Mouse (Mus musculus) thymus, adult 2 months (tissue): ENCODE measurements around the gene Per1. TPM values are rescaled to one million over a fixed set of nuclear protein-coding genes. Genes with fewer than 3 reads are reported as not detected.

Experiments used
- DNase-seq: peaks from one replicate; pipeline ENCODE4 v3.0.0; 2021
- H3K27ac ChIP-seq: fragments of 200-500 bp; 2 replicates; pipeline ENCODE4 v1.5.1; 2012; ENCODE audit warnings: low read length, control low read depth; ENCODE audit not compliant: control insufficient read depth, insufficient read depth
- H3K27me3 ChIP-seq: fragments of 200-500 bp; 2 replicates; pipeline ENCODE4 v1.6.1; 2012; ENCODE audit warnings: mild to moderate bottlenecking, low read length, moderate library complexity, mixed read lengths; ENCODE audit not compliant: control insufficient read depth, insufficient read depth
- H3K36me3 ChIP-seq: fragments of 200-500 bp; 2 replicates; pipeline ENCODE4 v1.6.1; 2012; ENCODE audit warnings: mild to moderate bottlenecking, low read length, moderate library complexity; ENCODE audit not compliant: control insufficient read depth, insufficient read depth
- H3K4me1 ChIP-seq: fragments of 200-500 bp; replicated peaks from 2 replicates; pipeline ENCODE4 v1.6.1; 2012; ENCODE audit warnings: low read length; ENCODE audit not compliant: control insufficient read depth, insufficient read depth
- H3K4me3 ChIP-seq: fragments of 200-500 bp; 2 replicates; pipeline ENCODE4 v1.5.1; 2012; ENCODE audit warnings: mild to moderate bottlenecking, low read length, control low read depth, moderate library complexity; ENCODE audit not compliant: control insufficient read depth, insufficient read depth
- CTCF ChIP-seq: fragments of 200-500 bp; IDR thresholded peaks from 2 replicates; pipeline ENCODE4 v1.5.1; 2012; ENCODE audit warnings: mild to moderate bottlenecking, control low read depth, low read length, moderate library complexity, borderline replicate concordance; ENCODE audit not compliant: control insufficient read depth, poor library complexity, insufficient read depth; ENCODE audit errors: extremely low read depth
- POLR2A ChIP-seq: fragments of 200-500 bp; IDR thresholded peaks from 2 replicates; pipeline ENCODE4 v1.6.1; 2012; ENCODE audit warnings: mild to moderate bottlenecking, low read length, control low read depth, moderate library complexity; ENCODE audit not compliant: control insufficient read depth, poor library complexity, insufficient read depth; ENCODE audit errors: extremely low read depth
- WGBS: fragments of 180-500 bp; shearing (Covaris S2); methylation state at CpG from one replicate; pipeline ENCODE4 v1.1.7; 2018; 5-methylcytosine and 5-hydroxymethylcytosine counted together
- polyA plus RNA-seq: library from polyadenylated mRNA; depleted of rRNA; stranded (reverse); fragments of >200 nt; gene quantifications from 2 replicates; pipeline ENCODE4 v1.2.3, GENCODE M21; 2012

The Per1 gene
- polyA plus RNA-seq, 1 experiment = 28.0 TPM

DNA sequence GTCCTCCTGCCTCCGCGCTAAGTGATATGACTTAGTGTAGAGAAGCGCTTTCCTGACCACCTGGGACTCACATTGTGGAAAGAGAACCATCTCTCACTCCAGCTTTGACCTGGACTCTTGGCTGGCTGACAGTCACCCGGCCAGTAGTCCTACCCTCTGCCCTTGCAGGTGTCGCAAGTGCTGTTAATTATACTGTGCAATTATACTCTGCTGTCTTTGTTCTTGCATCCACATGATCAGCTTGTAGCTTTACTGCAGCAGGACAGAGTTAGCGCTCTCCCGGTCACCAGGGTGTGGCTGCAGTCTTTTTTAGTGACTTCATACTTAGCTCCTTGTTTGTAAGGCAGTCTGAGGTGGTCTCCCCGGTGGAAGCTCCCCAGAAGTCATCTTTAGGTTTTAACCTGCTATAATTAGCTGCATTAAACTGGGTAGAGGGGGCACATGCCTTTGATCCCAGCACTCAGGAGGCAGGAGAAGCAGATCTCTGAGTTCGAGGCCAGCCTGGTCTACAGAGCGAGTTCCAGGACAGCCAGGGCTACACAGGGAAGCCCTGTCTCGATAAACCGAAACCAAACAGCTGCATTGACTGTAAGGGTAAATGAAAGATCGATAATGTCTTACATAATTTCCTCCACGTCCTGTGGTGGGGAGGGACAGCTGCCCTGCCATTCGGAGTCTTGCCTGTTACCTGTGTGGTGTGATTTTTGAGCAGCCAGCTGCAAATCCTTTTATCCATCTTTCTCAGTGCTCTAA lies 14.7 kb upstream of the Per1 start:
- no peak for DNase-seq
- no peak overlapping the region for H3K4me3 ChIP-seq
- no peaks in the 10 kb centered on the region for H3K27me3 ChIP-seq
- TF ChIP-seq CTCF (no peak), POLR2A (no peak)
- H3K4me1 ChIP-seq = peaks cover 4% of the 10 kb centered on the region; the same call in 1 of the 2 replicates
- H3K27ac ChIP-seq = no peak overlapping the region
- WGBS = 88% methylated on average over 15 of the region's 15 CpGs
- no peaks in the 10 kb centered on the region for H3K36me3 ChIP-seq

DNA sequence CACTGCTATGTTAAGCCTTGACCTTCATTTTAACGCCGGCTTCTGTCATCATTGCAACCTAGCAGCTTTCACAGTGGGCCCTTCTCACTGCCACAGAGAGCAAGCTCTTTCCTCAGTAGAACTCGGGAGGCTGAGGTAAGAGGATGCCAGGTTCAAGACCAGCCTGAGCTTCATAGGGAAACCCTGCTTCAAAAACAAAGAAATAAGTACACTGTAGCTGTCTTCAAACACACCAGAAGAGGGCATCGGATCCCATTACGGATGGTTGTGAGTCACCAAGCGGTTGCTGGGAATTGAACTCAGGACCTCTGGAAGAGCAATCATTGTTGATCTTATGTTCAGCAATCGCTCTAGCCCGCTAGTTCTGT lies 14.2 kb upstream of the Per1 start:
- peaks cover 4% of the 10 kb centered on the region; the same call in 1 of the 2 replicates for H3K4me1 ChIP-seq
- DNase-seq = no peak
- H3K4me3 ChIP-seq = no peak overlapping the region
- TF ChIP-seq CTCF = no peak
- TF ChIP-seq POLR2A = no peak
- H3K27me3 ChIP-seq = no peaks in the 10 kb centered on the region
- H3K36me3 ChIP-seq = no peaks in the 10 kb centered on the region
- WGBS = 93% methylated on average over 8 of the region's 8 CpGs
- H3K27ac ChIP-seq = no peak overlapping the region

DNA sequence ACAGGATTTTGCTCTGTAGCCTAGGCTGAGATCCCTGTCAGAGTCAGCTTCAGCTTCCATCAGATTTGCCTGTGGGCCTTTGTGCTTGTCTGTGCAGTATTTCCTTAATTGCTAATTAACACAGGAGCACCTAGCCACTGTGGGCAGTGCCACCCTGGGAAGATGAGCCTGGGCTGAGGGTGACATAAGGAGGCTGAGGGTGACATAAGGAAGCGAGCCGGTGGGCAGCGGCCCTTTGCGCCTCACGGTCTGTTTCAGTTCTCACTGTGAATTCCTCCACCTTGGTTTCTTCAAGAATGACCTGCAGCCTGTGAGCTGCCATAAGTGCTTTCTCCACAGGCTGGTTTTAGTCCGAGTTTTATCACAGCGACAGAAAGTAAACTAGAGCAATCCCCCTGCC lies 13.4 kb upstream of the Per1 start:
- no peaks in the 10 kb centered on the region for H3K36me3 ChIP-seq
- no peaks in the 10 kb centered on the region for H3K27me3 ChIP-seq
- H3K4me3 ChIP-seq = no peak overlapping the region
- DNase-seq = no peak
- no peak for TF ChIP-seq CTCF
- no peak for TF ChIP-seq POLR2A
- no peak overlapping the region for H3K27ac ChIP-seq
- peaks cover 4% of the 10 kb centered on the region; the same call in 1 of the 2 replicates for H3K4me1 ChIP-seq
- 92% methylated on average over 7 of the region's 7 CpGs for WGBS

DNA sequence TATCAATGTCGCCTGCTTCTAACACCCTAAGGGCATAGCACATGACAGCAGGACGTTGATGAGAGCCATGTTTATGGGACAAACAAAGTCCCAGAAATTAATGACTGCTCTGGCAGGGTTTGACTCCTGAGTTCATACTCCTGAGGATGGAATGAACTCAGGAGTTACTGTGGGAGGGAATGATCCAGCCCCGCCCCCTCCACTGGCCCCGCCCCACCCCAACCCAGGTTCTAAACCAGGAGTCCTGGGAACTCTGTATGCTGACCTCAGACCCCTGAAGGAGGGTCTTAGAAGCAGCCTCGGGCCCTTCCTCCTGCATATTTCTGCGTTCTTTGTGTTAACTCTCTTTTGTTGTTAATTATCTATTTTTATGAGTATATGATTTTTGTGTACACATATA lies 9.4 kb upstream of the Per1 start:
- WGBS = 87% methylated on average over 6 of the region's 6 CpGs

DNA sequence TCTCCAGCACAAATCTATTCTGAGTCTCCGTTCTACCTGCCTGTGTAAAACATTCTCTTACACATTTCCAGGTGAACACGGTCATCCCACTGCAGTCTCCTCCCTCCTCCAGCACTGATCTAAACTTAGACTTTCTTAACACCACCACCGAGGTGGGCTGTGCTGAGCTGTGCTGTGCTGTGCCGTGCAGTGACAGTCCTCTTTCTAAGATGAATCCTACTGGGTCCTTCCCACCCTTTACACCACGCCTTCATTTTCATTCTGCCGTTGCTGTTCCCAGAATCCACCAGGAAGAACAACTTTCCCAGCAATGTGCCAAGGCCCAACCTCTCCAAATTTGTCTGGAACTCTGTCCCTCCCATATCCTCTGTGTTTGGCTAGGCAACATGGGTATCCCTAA lies 8.6 kb upstream of the Per1 start:
- WGBS = 92% methylated on average over 6 of the region's 6 CpGs
- no peak for DNase-seq
- Histone ChIP-seq H3K27ac (no peak overlapping the region), H3K27me3 (no peaks in the 10 kb centered on the region), H3K4me3 (no peak overlapping the region), H3K4me1 (peaks cover 14% of the 10 kb centered on the region), H3K36me3 (peaks cover 5% of the 10 kb centered on the region)
- no peak for TF ChIP-seq CTCF
- TF ChIP-seq POLR2A = no peak

More for the DNA sequence above, 9.4 kb upstream of the Per1 start:
- Histone ChIP-seq H3K27me3 (no peaks in the 10 kb centered on the region), H3K27ac (no peak overlapping the region), H3K4me1 (peaks cover 14% of the 10 kb centered on the region), H3K4me3 (no peak overlapping the region), H3K36me3 (peaks cover 5% of the 10 kb centered on the region)
- DNase-seq = no peak
- no peak for TF ChIP-seq CTCF
- no peak for TF ChIP-seq POLR2A

DNA sequence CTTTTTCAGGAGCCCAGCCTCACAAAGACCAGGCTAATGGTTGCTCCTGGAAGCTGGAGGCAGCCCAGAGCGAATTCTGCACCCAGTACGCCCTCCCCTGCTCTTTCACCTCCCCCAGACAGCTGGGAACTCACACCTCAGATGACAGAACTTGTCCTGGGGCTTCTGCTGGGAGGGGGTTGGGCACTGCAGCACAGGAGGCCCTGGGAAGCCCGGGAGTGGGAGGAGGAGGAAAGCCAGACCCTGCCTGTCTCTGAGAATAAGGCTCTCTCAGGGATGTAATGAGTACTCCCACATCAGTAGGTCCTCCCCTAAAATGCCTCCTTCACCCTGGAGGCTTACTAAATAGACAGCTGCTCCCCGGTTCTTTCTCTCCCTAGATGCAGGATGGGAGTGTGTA lies 7.9 kb upstream of the Per1 start:
- 79% methylated on average over 4 of the region's 4 CpGs for WGBS
- no peak for DNase-seq
- Histone ChIP-seq H3K27me3 (no peaks in the 10 kb centered on the region), H3K36me3 (peaks cover 5% of the 10 kb centered on the region), H3K27ac (no peak overlapping the region), H3K4me1 (peaks cover 14% of the 10 kb centered on the region), H3K4me3 (no peak overlapping the region)
- TF ChIP-seq CTCF = no peak
- no peak for TF ChIP-seq POLR2A
